Mouse (Mus musculus) MEL-GATA-1-ER (cell line): ENCODE measurements around the gene Pum3.
"Not testable (repeated sequence)": the region's sequence is repeated elsewhere in the genome, so short reads cannot be mapped to it uniquely, and the experiment has no call there.

ENCODE experiments used
- DNase-seq: peaks from one replicate; pipeline ENCODE4 v3.0.0-alpha.2; 2012; ENCODE audit warnings: low read depth; ENCODE audit errors: extremely low read depth

The Pum3 gene

DNA sequence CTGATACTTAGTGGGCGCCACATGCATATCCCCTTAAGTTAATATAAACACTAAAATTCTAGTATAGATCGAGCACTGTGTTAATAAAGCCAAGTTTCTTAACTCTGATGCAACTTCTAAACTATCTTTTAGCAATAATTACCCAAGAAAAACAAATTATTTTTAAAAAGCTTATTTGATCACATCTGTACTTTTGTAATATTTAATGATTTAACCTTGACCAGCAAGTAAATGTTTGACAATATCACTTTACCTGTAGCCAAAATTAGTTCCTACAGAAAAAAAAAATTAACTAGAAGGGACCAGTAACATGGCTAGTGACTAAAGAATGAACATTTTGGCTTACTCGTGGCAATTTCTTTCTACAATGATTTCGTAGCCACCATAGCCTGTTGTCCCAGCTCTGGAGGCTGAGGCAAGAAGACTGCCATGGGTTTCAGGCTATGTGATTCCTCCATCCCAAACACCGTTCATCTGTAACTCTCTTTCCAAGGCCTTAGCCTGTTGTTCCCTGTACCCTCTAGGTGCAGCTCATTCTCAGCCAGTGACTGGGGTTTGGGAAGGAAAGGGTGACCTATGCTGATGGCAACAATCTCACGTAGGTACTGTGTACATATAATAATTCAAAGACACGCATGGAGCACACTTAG is 35.2 kb downstream of the Pum3 start:
- DNase-seq = no peak

DNA sequence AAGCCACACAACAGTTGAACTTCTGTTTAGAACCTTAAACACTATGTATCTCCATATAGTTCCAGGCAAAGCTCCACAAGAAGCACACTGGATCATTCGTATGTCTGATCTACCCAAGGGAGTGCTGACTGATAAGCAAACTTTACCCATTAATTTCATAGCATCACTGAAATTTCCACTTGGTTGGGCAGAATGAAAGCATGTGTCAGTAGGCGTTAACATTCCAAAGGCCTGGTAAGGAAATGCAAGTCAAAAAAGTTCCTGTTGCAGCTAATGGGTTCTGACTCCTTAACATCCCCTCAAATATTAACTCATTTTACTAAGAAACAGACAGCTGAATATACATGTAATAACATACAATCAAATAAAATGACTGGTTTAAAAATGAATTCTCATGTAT is 37.2 kb downstream of the Pum3 start:
- no peak for DNase-seq

DNA sequence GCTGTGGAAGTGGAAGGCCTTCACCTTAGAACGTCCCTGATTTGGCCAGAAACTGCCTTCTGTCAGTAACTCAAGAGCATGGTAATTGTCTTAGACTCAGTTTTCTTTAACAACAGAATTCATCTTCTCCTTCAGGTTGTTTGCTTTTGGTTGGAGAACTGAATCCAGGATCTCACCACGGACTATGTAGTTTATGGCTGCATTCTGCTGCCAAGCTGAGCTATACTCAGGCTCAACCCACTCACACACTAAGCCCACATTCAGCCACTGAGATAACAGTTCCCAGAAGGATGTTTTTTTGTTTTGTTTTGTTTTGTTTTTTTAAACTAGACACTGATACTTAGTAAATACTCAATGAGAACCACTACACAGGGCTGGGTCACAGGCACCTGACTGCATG is 38.3 kb downstream of the Pum3 start:
- no peak for DNase-seq

DNA sequence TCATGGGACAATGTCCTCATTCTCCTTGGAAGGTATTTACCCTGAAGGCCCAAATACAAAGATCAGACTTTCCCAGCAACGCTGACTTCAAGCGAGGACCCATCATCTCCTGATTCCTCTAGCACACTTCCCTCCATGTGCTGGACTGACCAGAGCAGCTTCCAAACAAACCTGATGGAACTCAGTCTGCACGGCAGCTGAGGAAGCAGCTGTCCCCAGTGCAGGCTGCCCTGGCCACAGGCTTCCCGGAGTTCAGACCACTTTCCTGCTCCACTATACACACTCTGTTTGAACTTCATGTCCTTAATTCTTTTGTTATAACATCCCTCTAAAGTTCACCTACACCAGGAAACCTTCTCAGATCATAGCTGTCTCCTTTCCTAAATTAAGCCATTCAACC is 40.1 kb downstream of the Pum3 start:
- DNase-seq = not testable (repeated sequence)

DNA sequence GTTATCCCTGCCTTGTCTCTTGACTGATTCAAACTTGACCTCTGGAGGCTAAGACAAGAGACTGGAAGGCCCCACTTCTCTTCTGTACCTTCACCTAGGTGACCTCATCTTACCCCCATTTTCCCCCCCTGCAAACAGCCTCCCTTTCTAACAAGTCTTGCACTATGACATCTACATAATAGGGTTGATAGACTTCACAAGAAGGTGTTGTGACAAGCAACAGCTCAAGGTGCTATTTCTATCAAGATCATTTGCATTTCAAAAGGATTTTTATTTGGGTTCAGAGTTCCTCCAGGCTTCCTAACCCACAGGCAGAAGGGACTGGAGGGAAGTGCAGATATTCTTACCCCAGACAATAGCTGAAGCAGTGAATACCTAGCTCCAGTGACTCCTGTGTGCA is 44.3 kb downstream of the Pum3 start:
- DNase-seq = no peak

DNA sequence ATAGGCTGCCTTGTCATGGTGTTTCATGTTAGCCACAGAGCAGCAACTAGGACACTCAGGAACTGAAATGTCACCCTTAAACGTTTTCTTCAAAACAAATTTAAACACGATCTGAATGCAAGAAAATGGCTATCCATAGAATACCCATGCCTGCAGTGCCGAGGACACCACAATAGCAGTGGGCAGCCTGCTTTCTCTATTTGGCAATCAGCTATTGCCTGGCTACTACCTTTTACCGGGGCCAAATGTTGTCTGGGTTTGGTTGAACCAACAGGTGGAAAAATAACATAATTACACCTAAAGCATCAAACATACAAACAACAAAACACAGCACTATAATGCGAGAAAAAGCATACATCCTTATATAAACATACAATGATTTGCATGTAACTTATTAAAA is 46.4 kb downstream of the Pum3 start:
- DNase-seq = no peak

DNA sequence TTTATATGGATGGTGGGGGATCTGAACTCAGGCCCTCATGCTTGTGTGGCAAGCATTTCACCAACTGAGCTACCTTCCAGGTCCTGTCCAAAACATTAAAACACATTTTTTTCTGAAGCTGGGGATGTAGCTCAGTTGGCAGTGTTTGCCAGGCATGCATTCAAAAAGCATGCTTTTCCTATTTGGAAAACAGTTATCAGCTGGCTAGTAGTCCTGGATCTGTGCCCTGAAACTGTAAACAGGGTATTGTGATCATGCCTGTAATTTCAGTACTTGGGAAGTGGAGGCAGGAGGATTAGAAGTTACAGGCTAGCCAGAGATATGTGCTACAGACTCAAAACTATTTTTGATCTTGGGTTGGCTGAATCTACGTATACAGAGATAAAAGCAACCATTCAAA is 47.5 kb downstream of the Pum3 start:
- DNase-seq = no peak

GRCm38 (mm10) chr19:27379712-27380401 is 49.8 kb downstream of the Pum3 start:
- no peak for DNase-seq

DNA sequence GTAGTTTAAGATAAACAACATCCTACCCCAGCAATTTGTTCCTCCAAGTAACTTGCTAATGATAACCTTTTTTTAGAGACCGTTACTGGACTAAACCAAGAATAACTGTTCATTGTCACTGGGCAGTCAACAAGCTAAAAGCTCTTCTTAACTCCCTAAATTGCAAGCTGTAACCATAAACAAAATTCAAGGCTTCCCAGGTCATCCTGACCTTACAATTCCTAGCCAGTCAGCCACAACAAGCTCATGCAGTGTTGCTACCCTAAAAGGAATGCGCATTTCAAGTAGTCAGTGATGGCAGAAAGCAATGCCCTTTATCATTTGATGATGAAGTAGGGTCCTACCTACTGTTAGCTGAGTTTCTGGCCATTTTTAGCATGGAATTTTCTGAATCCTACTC is 58.8 kb downstream of the Pum3 start:
- DNase-seq = no peak

GRCm38 (mm10) chr19:27370174-27370573 is 59.5 kb downstream of the Pum3 start:
- DNase-seq = no peak

DNA sequence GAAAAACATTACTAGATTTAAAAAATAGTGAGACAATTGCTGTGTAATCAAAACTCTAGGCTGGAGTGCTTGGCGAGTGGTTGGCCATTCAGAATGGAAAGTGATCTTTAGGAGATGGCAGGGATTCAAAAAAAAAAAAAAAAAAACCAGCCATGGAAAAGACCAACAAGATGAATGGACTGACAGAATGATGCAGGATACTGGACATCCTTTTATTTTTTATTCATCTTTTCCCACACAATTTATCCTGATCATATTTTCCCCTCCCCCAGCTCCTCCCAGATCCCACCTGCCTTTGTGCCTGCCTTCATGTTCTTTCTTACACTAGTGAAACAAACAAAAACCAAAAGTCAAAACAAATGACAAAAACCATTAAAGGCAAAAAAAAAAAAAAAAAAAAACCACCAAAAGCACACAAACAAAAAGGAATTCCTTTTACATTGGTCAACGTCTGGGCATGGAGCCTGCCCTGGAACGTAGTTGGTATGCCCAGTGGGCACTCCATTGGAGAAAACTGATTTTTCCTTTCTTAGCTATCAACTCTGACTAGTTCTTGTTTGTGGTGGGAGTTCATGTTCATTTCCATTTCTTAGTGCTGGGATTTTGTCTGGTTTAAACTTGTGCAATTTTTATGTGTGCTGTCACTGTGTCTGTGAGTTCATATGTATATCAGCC is 60.0 kb downstream of the Pum3 start:
- no peak for DNase-seq

- DNase-seq = no peak
Measured at GRCm38 (mm10) chr19:27366113-27366746, 63.4 kb downstream of the Pum3 start.

- DNase-seq = no peak
Measured at GRCm38 (mm10) chr19:27364521-27364931, 65.1 kb downstream of the Pum3 start.

DNA sequence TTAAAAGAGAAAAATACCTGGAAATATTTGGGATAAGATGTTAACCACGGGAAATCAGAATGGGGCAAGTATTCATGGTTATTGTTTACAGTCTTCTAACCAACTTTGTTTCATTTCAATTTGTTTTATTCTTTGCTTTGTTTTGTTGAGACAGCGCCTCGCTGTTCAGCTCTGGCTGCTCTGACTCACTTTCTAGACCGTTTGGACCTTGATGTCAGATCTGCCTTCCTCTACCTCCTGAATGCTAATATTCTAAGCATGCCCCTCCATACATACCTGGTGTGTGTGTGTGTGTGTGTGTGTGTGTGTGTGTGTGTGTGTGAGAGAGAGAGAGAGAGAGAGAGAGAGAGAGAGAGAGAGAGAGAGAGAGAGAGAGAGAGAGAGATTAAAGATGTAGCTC is 65.7 kb downstream of the Pum3 start:
- DNase-seq = no peak

- no peak for DNase-seq
Measured at GRCm38 (mm10) chr19:27360381-27360780, 69.2 kb downstream of the Pum3 start.

- DNase-seq = no peak
Measured at GRCm38 (mm10) chr19:27351700-27352099, 77.9 kb downstream of the Pum3 start.

DNA sequence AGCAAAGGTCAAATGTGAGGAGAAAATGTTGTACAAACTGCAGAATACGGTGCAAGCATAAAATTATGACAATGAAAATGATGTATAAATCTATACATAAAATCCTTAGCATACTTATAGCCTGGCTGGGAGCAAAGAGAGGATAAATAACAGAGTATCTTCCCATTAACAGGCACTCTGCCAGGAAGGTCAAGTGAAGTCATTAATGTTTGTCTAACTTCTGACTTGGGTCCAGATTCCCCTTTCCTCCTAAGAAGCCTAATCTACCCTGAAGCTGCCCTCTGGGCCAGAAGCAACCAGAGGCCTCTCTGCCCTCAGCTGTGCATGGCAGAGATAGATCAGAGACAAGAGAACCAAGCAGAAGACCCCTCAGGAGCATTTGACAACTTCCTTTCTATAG is 83.1 kb downstream of the Pum3 start:
- DNase-seq = no peak
